In the genomic region with DNA sequence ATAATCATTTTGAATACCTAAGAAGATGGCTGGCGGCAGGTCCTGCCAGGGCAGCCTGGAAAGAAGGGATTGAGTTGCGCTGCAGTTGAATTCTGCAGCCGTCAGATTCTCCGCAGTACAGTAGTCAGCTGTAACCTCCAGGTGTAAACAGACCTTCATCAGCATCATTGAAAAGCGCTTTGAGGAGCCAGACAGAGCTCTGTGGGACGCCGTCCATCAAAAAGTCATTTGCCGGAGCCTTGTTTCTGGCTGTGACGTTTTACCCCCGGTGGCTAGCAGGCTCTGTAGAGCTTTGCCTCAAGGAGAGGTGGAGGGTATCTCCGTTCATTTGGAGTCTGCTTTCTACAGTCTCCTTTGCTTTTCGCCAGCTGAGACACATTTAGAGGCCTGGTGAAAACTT, we compare ENCODE assay signal across 14 mouse cellular contexts. TPM values are rescaled to one million over a fixed set of nuclear protein-coding genes. Genes with fewer than 3 reads are reported as not detected.
A peak's percentile ranks its signal among the peaks of the same experiment; 100 is the strongest.
DNase-seq lines count a peak whose midpoint lies in the region; ATAC-seq and TF ChIP-seq lines count a peak whose summit lies in the region.
"Had no signal": no experiment of that assay in that cellular context is flagged by ENCODE, and none has a peak within 500 bp of the region (broad histone marks: within the 10 kb centered on the region; RNA-seq: fewer than 3 reads in every experiment).

No protein-coding gene starts in this region.

- no peaks in the 10 kb centered on the region for H3K27me3 ChIP-seq in heart, embryonic 12.5 days (replicated peaks)
- 0 out of 2 replicates have a peak, but pooled peaks cover 5% of the 10 kb centered on the region for H3K27me3 ChIP-seq in hindbrain, embryonic 14.5 days (ENCODE audit: control insufficient read depth, insufficient read depth, low read length)
- H3K27me3 ChIP-seq in midbrain, postnatal 0 days (ENCODE audit: insufficient read depth, low read length), result peaks cover 24% of the 10 kb centered on the region
- H3K27me3 ChIP-seq: Patski had no signal

- H3K27ac ChIP-seq in heart, embryonic 12.5 days (ENCODE audit: poor library complexity, severe bottlenecking), result peak overlapping the region; percentile 2; the same call in 1 of the 2 replicates
- no peak overlapping the region for H3K27ac ChIP-seq in hindbrain, embryonic 14.5 days
- H3K27ac ChIP-seq in midbrain, postnatal 0 days (ENCODE audit: low read depth, low read length), result no peak overlapping the region
- H3K27ac ChIP-seq: liver, embryonic 13.5 days had no signal

- H3K4me1 ChIP-seq in heart, embryonic 12.5 days (replicated peaks), result peaks cover 62% of the 10 kb centered on the region
- H3K4me1 ChIP-seq in hindbrain, embryonic 14.5 days (replicated peaks; ENCODE audit: control insufficient read depth, insufficient read depth, low read length), result peaks cover 18% of the 10 kb centered on the region
- no peaks in the 10 kb centered on the region for H3K4me1 ChIP-seq in midbrain, postnatal 0 days (ENCODE audit: insufficient read depth, low read length)

- intact Hi-C loops in heart, postnatal 14 days (cut with DNase I), result loop anchor here (5.0 kb wide), 1 partner anchor 36 kb away; a partner anchor contains a TSS

- H3K9me3 ChIP-seq in heart, embryonic 12.5 days (replicated peaks), result no peaks in the 10 kb centered on the region
- no peaks in the 10 kb centered on the region for H3K9me3 ChIP-seq in hindbrain, embryonic 14.5 days (ENCODE audit: control insufficient read depth, low read length)
- no peaks in the 10 kb centered on the region for H3K9me3 ChIP-seq in midbrain, postnatal 0 days (ENCODE audit: low read length)
- H3K9me3 ChIP-seq: liver, embryonic 13.5 days had no signal

- peak overlapping the region; percentile 10; the same call in 1 of the 2 replicates for H3K9ac ChIP-seq in heart, embryonic 12.5 days
- H3K9ac ChIP-seq in hindbrain, embryonic 14.5 days, result no peak overlapping the region
- no peak overlapping the region for H3K9ac ChIP-seq in midbrain, postnatal 0 days (replicated peaks; ENCODE audit: low read length, poor library complexity, severe bottlenecking)
- H3K9ac ChIP-seq: liver, embryonic 13.5 days had no signal

- no peak overlapping the region for H3K4me3 ChIP-seq in heart, embryonic 12.5 days
- H3K4me3 ChIP-seq in hindbrain, embryonic 14.5 days (replicated peaks; ENCODE audit: low read length), result no peak overlapping the region
- H3K4me3 ChIP-seq in midbrain, postnatal 0 days (ENCODE audit: low read depth, low read length), result no peak overlapping the region
- H3K4me3 ChIP-seq: liver, embryonic 13.5 days had no signal

- no peak for TF ChIP-seq CTCF in midbrain, postnatal 0 days (IDR thresholded peaks at IDR 0.05)

- 31% methylated on average over 12 of the region's 12 CpGs for WGBS in heart, embryonic 12.5 days
- WGBS in hindbrain, embryonic 14.5 days, result 9% methylated on average over 12 of the region's 12 CpGs
- 22% methylated on average over 12 of the region's 12 CpGs for WGBS in midbrain, postnatal 0 days

- peaks cover 12% of the 10 kb centered on the region for H3K36me3 ChIP-seq in heart, embryonic 12.5 days
- no peaks in the 10 kb centered on the region for H3K36me3 ChIP-seq in hindbrain, embryonic 14.5 days (replicated peaks; ENCODE audit: control insufficient read depth, insufficient read depth)
- no peaks in the 10 kb centered on the region for H3K36me3 ChIP-seq in midbrain, postnatal 0 days (ENCODE audit: insufficient read depth, low read length)
- H3K36me3 ChIP-seq: liver, embryonic 13.5 days had no signal

- no peak for DNase-seq in heart, postnatal 14 days
- DNase-seq in ZHBTc4 (ENCODE audit: low read depth, low spot score), result peak; percentile 83
- no peak for DNase-seq in hindbrain, embryonic 14.5 days (ENCODE audit: low spot score)
- no peak for DNase-seq in midbrain, postnatal 0 days (ENCODE audit: low spot score)
- DNase-seq in embryo, embryonic 10.5 days (ENCODE audit: low spot score), result no peak
- no peak for DNase-seq in cerebellum, adult 9-10 months
- DNase-seq in right cerebral cortex, postnatal 36 days (ENCODE audit: low spot score in 2 of 2), result no peak
- DNase-seq: adrenal gland, postnatal 25 days; kidney, postnatal 10 days; liver, embryonic 13.5 days; lung, postnatal 36 days; thymus, postnatal 25 days had no signal

- no peak for ATAC-seq in heart, embryonic 12.5 days (ENCODE audit: insufficient number of reproducible peaks, low FRiP score)
- no peak for ATAC-seq in hindbrain, embryonic 14.5 days (ENCODE audit: low FRiP score)
- no peak for ATAC-seq in midbrain, postnatal 0 days (ENCODE audit: low FRiP score)
- ATAC-seq: Patski had no signal

- peak overlapping the region; percentile 34 for H3K4me2 ChIP-seq in heart, embryonic 12.5 days
- H3K4me2 ChIP-seq in hindbrain, embryonic 14.5 days (replicated peaks), result peak overlapping the region; percentile 33; the same call in 1 of the 2 replicates
- H3K4me2 ChIP-seq in midbrain, postnatal 0 days (ENCODE audit: low read depth, low read length, poor library complexity, severe bottlenecking), result peak overlapping the region; percentile 33; the same call in 1 of the 2 replicates
- H3K4me2 ChIP-seq: liver, embryonic 13.5 days had no signal

RNA-seq across cellular contexts. Expression of a gene that starts 36.6 kb away (rescaled TPM):
- polyA plus RNA-seq in heart, embryonic 12.5 days (2016; fragmentation: Nextera tagmentation; extraction: Ambion mirVana), result 37.4 and 40.9 TPM in 2 replicates
- 10 to 100 TPM; 31.9 to 37.8 TPM for total RNA-seq in heart, postnatal 14 days (2021)
- polyA plus RNA-seq in hindbrain, embryonic 14.5 days (2014; fragmentation: Nextera tagmentation; extraction: Ambion mirVana), result 6.5 and 7.9 TPM in 2 replicates
- total RNA-seq in midbrain, postnatal 0 days (2014; rRNA removed), result 7.3 and 8.0 TPM in 2 replicates
- 2.3 and 2.7 TPM in 2 replicates for polyA plus RNA-seq in midbrain, postnatal 0 days (2015; fragmentation: Nextera tagmentation; extraction: Ambion mirVana)
